Mouse (Mus musculus) G1E (cell line): ENCODE results near the gene Agpat1. TPM values are rescaled to one million over a fixed set of nuclear protein-coding genes. Genes with fewer than 3 reads are reported as not detected.

Source experiments
- ATAC-seq: 2 replicates; pipeline ENCODE4 v1.8.0; 2016; ENCODE audit warnings: mild to moderate bottlenecking; ENCODE audit not compliant: insufficient number of reproducible peaks, poor library complexity, low FRiP score, severe bottlenecking; ENCODE audit errors: extremely low read depth
- DNase-seq: peaks from one replicate; pipeline ENCODE4 v3.0.0; 2012; ENCODE audit warnings: low spot score
- H3K27me3 ChIP-seq: 2 replicates; pipeline ENCODE4 v1.6.1; 2012; ENCODE audit warnings: mild to moderate bottlenecking, low read length, inconsistent platforms; ENCODE audit not compliant: insufficient read depth
- H3K36me3 ChIP-seq: replicated peaks from 2 replicates; pipeline ENCODE3; 2012; ENCODE audit warnings: mild to moderate bottlenecking, inconsistent platforms
- H3K4me1 ChIP-seq: 2 replicates; pipeline ENCODE4 v1.6.1; 2012; ENCODE audit warnings: low read depth, low read length, inconsistent platforms, mixed read lengths; ENCODE audit not compliant: insufficient read depth
- H3K4me3 ChIP-seq: 2 replicates; pipeline ENCODE4 v1.5.1; 2012; ENCODE audit warnings: low read depth, mild to moderate bottlenecking, inconsistent platforms, low read length, moderate library complexity, mixed read lengths
- H3K9me3 ChIP-seq: replicated peaks from 2 replicates; pipeline ENCODE4 v1.6.1; 2012; ENCODE audit warnings: inconsistent platforms
- CTCF ChIP-seq: IDR thresholded peaks from 2 replicates; pipeline ENCODE4 v1.5.1; 2012; ENCODE audit warnings: low read depth, low read length, inconsistent platforms, mixed read lengths
- GATA1 ChIP-seq: IDR thresholded peaks from 2 replicates; pipeline ENCODE4 v1.6.1; 2012; ENCODE audit warnings: borderline replicate concordance, low read length, inconsistent platforms, mixed read lengths
- GATA2 ChIP-seq: IDR thresholded peaks from 2 replicates; pipeline ENCODE4 v1.6.1; 2012; ENCODE audit warnings: low read depth, low read length, inconsistent platforms, borderline replicate concordance
- POLR2AphosphoS5 ChIP-seq: IDR thresholded peaks from 2 replicates; pipeline ENCODE4 v1.6.1; 2012; ENCODE audit warnings: low read depth, low read length, inconsistent platforms; ENCODE audit not compliant: insufficient replicate concordance
- TAL1 ChIP-seq: conservative IDR thresholded peaks from 2 replicates; pipeline ENCODE4 v1.6.1; 2012; ENCODE audit warnings: low read depth, low read length, inconsistent platforms, mixed read lengths
- polyA plus RNA-seq: library from polyadenylated mRNA; stranded (reverse); fragments of >175 nt; gene quantifications from 2 replicates; pipeline ENCODE4 v1.2.3, GENCODE M21; 2012
- total RNA-seq, 2 experiments: library from RNA; stranded (forward) in 1 of 2; stranded (reverse) in 1 of 2; fragments of 200-1000 nt in 1 of 2; fragments of >200 nt in 1 of 2; fragmentation: Nextera tagmentation in 1 of 2; gene quantifications; 2 replicates each; pipeline ENCODE4 v1.2.3; 2014 to 2017

Gene Agpat1
- total and polyA plus RNA-seq, 3 experiments: 24.7 to 165 (median 96.4) TPM

GRCm38 (mm10) chr17:34655160-34655559 is 51.1 kb downstream of the Agpat1 start:
- TF ChIP-seq TAL1 (no peak), GATA1 (no peak), POLR2AphosphoS5 (no peak), CTCF (no peak), GATA2 (no peak)
- H3K36me3 ChIP-seq: peaks cover 59% of the 10 kb centered on the region
- H3K27me3 ChIP-seq: peaks cover 27% of the 10 kb centered on the region
- no peaks in the 10 kb centered on the region for H3K9me3 ChIP-seq
- no peak overlapping the region for H3K4me3 ChIP-seq
- peaks cover 22% of the 10 kb centered on the region for H3K4me1 ChIP-seq
- ATAC-seq (no peak), DNase-seq (no peak)

GRCm38 (mm10) chr17:34655581-34655991 is 51.5 kb downstream of the Agpat1 start:
- Histone ChIP-seq H3K36me3 (peaks cover 55% of the 10 kb centered on the region), H3K9me3 (no peaks in the 10 kb centered on the region), H3K4me1 (peaks cover 24% of the 10 kb centered on the region), H3K4me3 (no peak overlapping the region), H3K27me3 (peaks cover 32% of the 10 kb centered on the region)
- ATAC-seq (no peak), DNase-seq (no peak)
- TF ChIP-seq TAL1 (no peak), CTCF (no peak), POLR2AphosphoS5 (no peak), GATA1 (no peak), GATA2 (no peak)

GRCm38 (mm10) chr17:34656666-34657065 is 52.6 kb downstream of the Agpat1 start:
- ATAC-seq (no peak), DNase-seq (no peak)
- TF ChIP-seq POLR2AphosphoS5 (no peak), TAL1 (no peak), GATA2 (no peak), GATA1 (no peak), CTCF (no peak)
- H3K9me3 ChIP-seq: no peaks in the 10 kb centered on the region
- peaks cover 43% of the 10 kb centered on the region for H3K27me3 ChIP-seq
- H3K36me3 ChIP-seq: peaks cover 44% of the 10 kb centered on the region
- peaks cover 31% of the 10 kb centered on the region for H3K4me1 ChIP-seq
- H3K4me3 ChIP-seq: no peak overlapping the region

- TF ChIP-seq CTCF (no peak), POLR2AphosphoS5 (no peak), TAL1 (no peak), GATA1 (no peak), GATA2 (no peak)
- ATAC-seq (no peak), DNase-seq (no peak)
- Histone ChIP-seq H3K4me3 (no peak overlapping the region), H3K36me3 (peaks cover 38% of the 10 kb centered on the region), H3K9me3 (no peaks in the 10 kb centered on the region), H3K4me1 (peaks cover 29% of the 10 kb centered on the region), H3K27me3 (peaks cover 43% of the 10 kb centered on the region)
Measured at GRCm38 (mm10) chr17:34657271-34657670, 53.2 kb downstream of the Agpat1 start.

GRCm38 (mm10) chr17:34658145-34658544 is 54.1 kb downstream of the Agpat1 start:
- no peaks in the 10 kb centered on the region for H3K9me3 ChIP-seq
- TF ChIP-seq CTCF (no peak), GATA2 (no peak), TAL1 (no peak), GATA1 (no peak), POLR2AphosphoS5 (no peak)
- no peak for ATAC-seq
- H3K4me1 ChIP-seq: peaks cover 29% of the 10 kb centered on the region
- DNase-seq: no peak
- no peak overlapping the region for H3K4me3 ChIP-seq
- peaks cover 47% of the 10 kb centered on the region for H3K27me3 ChIP-seq
- H3K36me3 ChIP-seq: peaks cover 29% of the 10 kb centered on the region

- DNase-seq: no peak
- H3K9me3 ChIP-seq: no peaks in the 10 kb centered on the region
- peaks cover 25% of the 10 kb centered on the region for H3K36me3 ChIP-seq
- ATAC-seq: no peak
- peaks cover 48% of the 10 kb centered on the region for H3K27me3 ChIP-seq
- peaks cover 29% of the 10 kb centered on the region for H3K4me1 ChIP-seq
- H3K4me3 ChIP-seq: no peak overlapping the region
- TF ChIP-seq CTCF (no peak), GATA1 (no peak), TAL1 (no peak), POLR2AphosphoS5 (no peak), GATA2 (no peak)
Measured at GRCm38 (mm10) chr17:34658591-34658990, 54.5 kb downstream of the Agpat1 start.
